Mouse (Mus musculus): Measurements from ENCODE around the gene Dusp1.
A peak's percentile ranks its signal among the peaks of the same experiment; 100 is the strongest.

The Dusp1 gene

GRCm38 (mm10) chr17:26561290-26561640 lies 663 bp downstream of the Dusp1 start, which contains the start of gene Ergic1:
Gene Ergic1 (plus strand): TSS chr17:26561489.
- DNase-seq (ENCODE audit: low spot score in 2 of 2) = peak; percentile 83 to 91

- DNase-seq (ENCODE audit: low spot score in 2 of 2) = no peak
Measured at GRCm38 (mm10) chr17:26560526-26561289, 1.2 kb downstream of the Dusp1 start.

- DNase-seq (ENCODE audit: low spot score in 2 of 2) = no peak
Measured at GRCm38 (mm10) chr17:26553033-26553432, 8.9 kb downstream of the Dusp1 start.

GRCm38 (mm10) chr17:26551104-26551503 lies 10.8 kb downstream of the Dusp1 start:
- DNase-seq (ENCODE audit: low spot score in 2 of 2) = no peak

- no peak for DNase-seq (ENCODE audit: low spot score in 2 of 2)
Measured at GRCm38 (mm10) chr17:26549148-26549809, 12.6 kb downstream of the Dusp1 start.

- no peak for DNase-seq (ENCODE audit: low spot score in 2 of 2)
Measured at GRCm38 (mm10) chr17:26548566-26548965, 13.4 kb downstream of the Dusp1 start.

GRCm38 (mm10) chr17:26547771-26548170 lies 14.2 kb downstream of the Dusp1 start:
- no peak for DNase-seq (ENCODE audit: low spot score in 2 of 2)

GRCm38 (mm10) chr17:26544319-26544963 lies 17.5 kb downstream of the Dusp1 start:
- DNase-seq (ENCODE audit: low spot score in 2 of 2) = no peak

- DNase-seq (ENCODE audit: low spot score in 2 of 2) = no peak
Measured at GRCm38 (mm10) chr17:26540083-26540482, 21.8 kb downstream of the Dusp1 start.

GRCm38 (mm10) chr17:26537722-26538471 lies 24.0 kb downstream of the Dusp1 start:
- DNase-seq (ENCODE audit: low spot score in 2 of 2) = no peak

- no peak for DNase-seq (ENCODE audit: low spot score in 2 of 2)
Measured at GRCm38 (mm10) chr17:26535251-26536136, 26.4 kb downstream of the Dusp1 start.

- DNase-seq (ENCODE audit: low spot score in 2 of 2) = no peak
Measured at GRCm38 (mm10) chr17:26534695-26535094, 27.2 kb downstream of the Dusp1 start.

- DNase-seq (ENCODE audit: low spot score in 2 of 2) = no peak
Measured at GRCm38 (mm10) chr17:26533871-26534372, 28.0 kb downstream of the Dusp1 start.

- no peak for DNase-seq (ENCODE audit: low spot score in 2 of 2)
Measured at GRCm38 (mm10) chr17:26532476-26533045, 29.4 kb downstream of the Dusp1 start.

- no peak for DNase-seq (ENCODE audit: low spot score in 2 of 2)
Measured at GRCm38 (mm10) chr17:26531395-26532027, 30.4 kb downstream of the Dusp1 start.

- peak in 1 of 2 experiments; percentile 79 for DNase-seq (ENCODE audit: low spot score in 2 of 2)
Measured at GRCm38 (mm10) chr17:26530590-26531081, 31.3 kb downstream of the Dusp1 start.

- peak in 1 of 2 experiments; percentile 51 for DNase-seq (ENCODE audit: low spot score in 2 of 2)
Measured at GRCm38 (mm10) chr17:26529791-26530241, 32.1 kb downstream of the Dusp1 start.

GRCm38 (mm10) chr17:26528751-26529150 lies 33.2 kb downstream of the Dusp1 start:
- no peak for DNase-seq (ENCODE audit: low spot score in 2 of 2)

- no peak for DNase-seq (ENCODE audit: low spot score in 2 of 2)
Measured at GRCm38 (mm10) chr17:26527291-26527690, 34.6 kb downstream of the Dusp1 start.

- peak in 1 of 2 experiments; percentile 76 for DNase-seq (ENCODE audit: low spot score in 2 of 2)
Measured at GRCm38 (mm10) chr17:26525316-26525715, 36.6 kb downstream of the Dusp1 start.
